Mouse (Mus musculus) liver, embryonic 14.5 days (tissue): ENCODE results near the gene Mgll. TPM values are rescaled to one million over a fixed set of nuclear protein-coding genes. Genes with fewer than 3 reads are reported as not detected.

Experiments
- ATAC-seq: fragments of 200-750 bp; cut with Nextera tagmentation; 2 replicates; pipeline ENCODE4 v1.8.0; 2017; ENCODE audit warnings: moderate number of reproducible peaks, mild to moderate bottlenecking, moderate library complexity; ENCODE audit not compliant: insufficient read depth
- DNase-seq, 3 experiments: peaks; one replicate each; pipeline ENCODE4 v3.0.0-alpha.2; 2012 to 2013; ENCODE audit warnings: low read depth in 3 of 3, low spot score in 3 of 3
- H3K27ac ChIP-seq: fragments of 300-500 bp; sonication (generic); 2 replicates; pipeline ENCODE4 v1.5.1; 2014; ENCODE audit warnings: moderate library complexity, mild to moderate bottlenecking, control low read depth, inconsistent platforms
- H3K27me3 ChIP-seq: fragments of 300-500 bp; sonication (generic); 2 replicates; pipeline ENCODE4 v1.6.1; 2014; ENCODE audit warnings: mild to moderate bottlenecking, low read length, moderate library complexity; ENCODE audit not compliant: control insufficient read depth, insufficient read depth
- H3K36me3 ChIP-seq: fragments of 300-500 bp; sonication (generic); replicated peaks from 2 replicates; pipeline ENCODE4 v1.6.1; 2014; ENCODE audit warnings: low read depth; ENCODE audit not compliant: control insufficient read depth, insufficient read depth
- H3K4me1 ChIP-seq, 2 experiments: fragments of 200-500 bp in 1 of 2; fragments of 300-500 bp in 1 of 2; sonication (generic) in 1 of 2; replicated peaks; 2 replicates each; pipeline ENCODE4 v1.6.1; 2012 to 2014; ENCODE audit warnings: antibody characterized with exemption in 1 of 2, inconsistent platforms in 1 of 2, low read length in 1 of 2; ENCODE audit not compliant: control insufficient read depth in 2 of 2, insufficient read depth in 2 of 2
- H3K4me2 ChIP-seq: fragments of 300-500 bp; sonication (generic); 2 replicates; pipeline ENCODE4 v1.6.1; 2014; ENCODE audit warnings: low read depth, mild to moderate bottlenecking, control low read depth, moderate library complexity
- H3K4me3 ChIP-seq, 2 experiments: fragments of 200-500 bp in 1 of 2; fragments of 300-500 bp in 1 of 2; sonication (generic) in 1 of 2; 2 replicates each; pipeline ENCODE4 v1.5.1; 2012 to 2014; ENCODE audit warnings: low read depth in 2 of 2, low read length in 2 of 2, mild to moderate bottlenecking in 2 of 2, control low read depth in 1 of 2, inconsistent platforms in 1 of 2, moderate library complexity in 1 of 2; ENCODE audit not compliant: insufficient read depth in 1 of 2
- H3K9ac ChIP-seq: fragments of 300-500 bp; sonication (generic); replicated peaks from 2 replicates; pipeline ENCODE4 v1.6.1; 2014; ENCODE audit warnings: mild to moderate bottlenecking, control low read depth, moderate library complexity
- H3K9me3 ChIP-seq: fragments of 300-500 bp; sonication (generic); 2 replicates; pipeline ENCODE4 v1.6.1; 2016; ENCODE audit warnings: low read length, mixed read lengths; ENCODE audit not compliant: control insufficient read depth
- CTCF ChIP-seq: IDR thresholded peaks from 2 replicates; pipeline ENCODE4 v1.5.1; 2016; ENCODE audit warnings: antibody characterized with exemption, low read depth, control low read depth
- EP300 ChIP-seq: IDR thresholded peaks from 2 replicates; pipeline ENCODE4 v1.6.1; 2016; ENCODE audit warnings: antibody characterized with exemption, low read depth
- whole genome bisulfite sequencing: fragments of 180-500 bp; shearing (Covaris S2); extraction: QIAGEN DNeasy Blood & Tissue Kit; methylation state at CpG from one replicate; pipeline ENCODE4 v1.1.7; 2014; ENCODE audit not compliant: insufficient replicate concordance; 5-methylcytosine and 5-hydroxymethylcytosine counted together
- polyA plus RNA-seq, 2 experiments: library from polyadenylated mRNA; depleted of rRNA in 1 of 2; stranded (reverse) in 1 of 2; unstranded in 1 of 2; fragments of >200 nt; fragmentation: Nextera tagmentation in 1 of 2; extraction: Ambion mirVana in 1 of 2; gene quantifications; 2 replicates each; pipeline versions ENCODE4 v1.2.1 to v1.2.3; 2012 to 2014

The Mgll gene
- polyA plus RNA-seq, 2 experiments, result 17.0 to 68.0 TPM

GRCm38 (mm10) chr6:88854509-88854908 is 130.3 kb downstream of the Mgll start:
- H3K4me2 ChIP-seq, result no peak overlapping the region
- no peak for DNase-seq
- no peaks in the 10 kb centered on the region for H3K9me3 ChIP-seq
- H3K4me1 ChIP-seq, result no peaks in the 10 kb centered on the region
- no peak overlapping the region for H3K4me3 ChIP-seq
- H3K9ac ChIP-seq, result no peak overlapping the region
- TF ChIP-seq EP300 (no peak), CTCF (no peak)
- no peaks in the 10 kb centered on the region for H3K36me3 ChIP-seq
- no peak for ATAC-seq
- H3K27me3 ChIP-seq, result peaks cover 2% of the 10 kb centered on the region
- no peak overlapping the region for H3K27ac ChIP-seq
- WGBS, result 64% methylated on average over 5 of the region's 5 CpGs

- DNase-seq (peak; percentile 66 to 70 (median 67)), ATAC-seq (peak; percentile 49)
- no peak overlapping the region for H3K27ac ChIP-seq
- H3K4me1 ChIP-seq, result no peaks in the 10 kb centered on the region
- no peaks in the 10 kb centered on the region for H3K9me3 ChIP-seq
- H3K4me2 ChIP-seq, result no peak overlapping the region
- 10% methylated on average over 5 of the region's 5 CpGs for WGBS
- H3K9ac ChIP-seq, result no peak overlapping the region
- H3K4me3 ChIP-seq, result no peak overlapping the region
- peak; percentile 91 for TF ChIP-seq CTCF
- no peak for TF ChIP-seq EP300
- H3K36me3 ChIP-seq, result no peaks in the 10 kb centered on the region
- H3K27me3 ChIP-seq, result peaks cover 2% of the 10 kb centered on the region
Measured at GRCm38 (mm10) chr6:88855636-88856035, 131.4 kb downstream of the Mgll start.

- Histone ChIP-seq H3K27ac (no peak overlapping the region), H3K36me3 (no peaks in the 10 kb centered on the region), H3K9me3 (no peaks in the 10 kb centered on the region), H3K9ac (no peak overlapping the region), H3K4me3 (no peak overlapping the region), H3K27me3 (peaks cover 2% of the 10 kb centered on the region), H3K4me1 (no peaks in the 10 kb centered on the region), H3K4me2 (no peak overlapping the region)
- DNase-seq, result no peak
- no peak for ATAC-seq
- TF ChIP-seq CTCF (0 out of 2 replicates have a peak, but pooled peaks have one; percentile 11), EP300 (no peak)
- WGBS, result 27% methylated on average over 9 of the region's 9 CpGs
Measured at GRCm38 (mm10) chr6:88857249-88857648, 133.0 kb downstream of the Mgll start.

- Histone ChIP-seq H3K36me3 (no peaks in the 10 kb centered on the region), H3K4me3 (no peak overlapping the region), H3K27ac (no peak overlapping the region), H3K4me1 (no peaks in the 10 kb centered on the region), H3K4me2 (no peak overlapping the region), H3K9me3 (no peaks in the 10 kb centered on the region), H3K9ac (no peak overlapping the region), H3K27me3 (peaks cover 2% of the 10 kb centered on the region)
- no peak for ATAC-seq
- TF ChIP-seq CTCF, result no peak
- no peak for TF ChIP-seq EP300
- no peak for DNase-seq
- WGBS, result 69% methylated on average over 6 of the region's 6 CpGs
Measured at GRCm38 (mm10) chr6:88857830-88858229, 133.6 kb downstream of the Mgll start.

- peaks cover 2% of the 10 kb centered on the region for H3K27me3 ChIP-seq
- no peak for ATAC-seq
Measured at GRCm38 (mm10) chr6:88858341-88858740, 134.1 kb downstream of the Mgll start.

GRCm38 (mm10) chr6:88860914-88861313 is 136.7 kb downstream of the Mgll start:
- 7% methylated on average over 2 of the region's 2 CpGs for WGBS
- peak; percentile 45; the same call in 1 of the 2 replicates for ATAC-seq
- DNase-seq, result peak; percentile 51 to 62 (median 55)
- TF ChIP-seq CTCF, result peak; percentile 83
- TF ChIP-seq EP300, result no peak
- Histone ChIP-seq H3K27ac (no peak overlapping the region), H3K4me1 (no peaks in the 10 kb centered on the region), H3K9me3 (no peaks in the 10 kb centered on the region), H3K4me2 (no peak overlapping the region), H3K4me3 (no peak overlapping the region), H3K27me3 (peaks cover 2% of the 10 kb centered on the region), H3K36me3 (no peaks in the 10 kb centered on the region), H3K9ac (no peak overlapping the region)

More at GRCm38 (mm10) chr6:88858341-88858740, 134.1 kb downstream of the Mgll start:
- 70% methylated on average over 7 of the region's 7 CpGs for WGBS
- no peak for TF ChIP-seq EP300
- no peak for TF ChIP-seq CTCF
- H3K4me1 ChIP-seq, result no peaks in the 10 kb centered on the region
- no peak overlapping the region for H3K9ac ChIP-seq
- H3K36me3 ChIP-seq, result no peaks in the 10 kb centered on the region
- H3K9me3 ChIP-seq, result no peaks in the 10 kb centered on the region
- H3K4me2 ChIP-seq, result no peak overlapping the region
- DNase-seq, result no peak
- H3K27ac ChIP-seq, result no peak overlapping the region
- H3K4me3 ChIP-seq, result no peak overlapping the region
